Mouse (Mus musculus) E14TG2a.4 (cell line): Measurements from ENCODE around the gene Iqgap1.

Source experiments
- CTCF ChIP-seq: conservative IDR thresholded peaks from 2 replicates; pipeline ENCODE4 v1.5.1; 2014; ENCODE audit warnings: low read length
- NANOG ChIP-seq: IDR thresholded peaks from 2 replicates; pipeline ENCODE4 v1.6.1; 2014; ENCODE audit warnings: borderline replicate concordance, low read length, mixed read lengths

GRCm38 (mm10) chr7:80718471-80718870 is 107.3 kb downstream of the Iqgap1 start:
- TF ChIP-seq CTCF (no peak), NANOG (no peak)
